Mouse (Mus musculus): ENCODE measurements around the gene Olfm3. TPM values are rescaled to one million over a fixed set of nuclear protein-coding genes. Genes with fewer than 3 reads are reported as not detected.

Gene Olfm3
- polyA plus RNA-seq, 1 experiment: not detected

DNA sequence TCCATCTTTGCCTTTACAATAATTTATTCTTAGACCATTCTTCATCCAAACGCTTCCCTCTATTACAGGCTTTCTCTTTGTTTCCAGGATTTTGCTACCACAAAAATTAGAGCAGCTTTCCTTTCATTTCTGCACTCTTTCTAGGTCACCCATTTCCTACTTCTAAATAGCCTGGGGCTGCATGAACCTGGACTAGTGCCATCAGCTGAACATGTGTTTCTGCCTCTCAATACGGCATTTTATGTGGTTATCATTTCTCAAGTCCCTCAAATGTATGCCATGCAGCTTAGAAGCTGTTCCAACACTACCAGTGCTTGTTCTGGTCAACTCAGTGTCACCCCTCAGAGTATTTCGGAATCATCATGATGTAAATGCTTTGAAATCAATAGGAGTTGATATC lies 191.6 kb downstream of the Olfm3 start:
- no peak overlapping the region for H3K27ac ChIP-seq (ENCODE audit: insufficient read depth, low read depth, low read length)
- H3K4me3 ChIP-seq (ENCODE audit: insufficient read depth, low read depth, low read length): no peak overlapping the region
- no peak for TF ChIP-seq CTCF (IDR thresholded peaks at IDR 0.05; ENCODE audit: insufficient read depth, low read depth, low read length)
- no peak for TF ChIP-seq POLR2A (IDR thresholded peaks at IDR 0.05; ENCODE audit: insufficient read depth, low read depth, low read length)
- 53% methylated on average over 3 of the region's 3 CpGs for WGBS
- no peaks in the 10 kb centered on the region for H3K4me1 ChIP-seq (ENCODE audit: control insufficient read depth, insufficient read depth, low read length)

DNA sequence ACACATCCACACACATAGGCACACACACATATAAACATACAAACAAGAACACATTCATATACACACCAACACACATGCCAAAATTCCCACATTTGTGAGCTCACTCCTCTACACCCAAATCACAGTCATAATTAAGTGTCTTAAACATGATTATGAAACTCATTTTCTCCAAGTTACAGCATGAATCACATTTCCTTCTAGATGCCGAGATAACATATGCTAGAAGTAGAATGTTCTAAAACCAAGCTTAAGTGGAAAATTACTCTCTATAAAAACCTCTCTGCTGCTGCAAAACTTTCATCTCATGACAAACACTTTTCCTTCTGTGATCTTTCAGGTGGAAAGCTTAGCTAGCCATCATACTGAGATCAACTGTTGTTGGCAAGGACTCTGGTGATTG lies 195.7 kb downstream of the Olfm3 start:
- H3K4me1 ChIP-seq (ENCODE audit: control insufficient read depth, insufficient read depth, low read length): no peaks in the 10 kb centered on the region
- 82% methylated on average over 1 of the region's 1 CpGs for WGBS
- no peak overlapping the region for H3K27ac ChIP-seq (ENCODE audit: insufficient read depth, low read depth, low read length)
- no peak overlapping the region for H3K4me3 ChIP-seq (ENCODE audit: insufficient read depth, low read depth, low read length)
- TF ChIP-seq CTCF (IDR thresholded peaks at IDR 0.05; ENCODE audit: insufficient read depth, low read depth, low read length) (no peak), POLR2A (IDR thresholded peaks at IDR 0.05; ENCODE audit: insufficient read depth, low read depth, low read length) (no peak)

DNA sequence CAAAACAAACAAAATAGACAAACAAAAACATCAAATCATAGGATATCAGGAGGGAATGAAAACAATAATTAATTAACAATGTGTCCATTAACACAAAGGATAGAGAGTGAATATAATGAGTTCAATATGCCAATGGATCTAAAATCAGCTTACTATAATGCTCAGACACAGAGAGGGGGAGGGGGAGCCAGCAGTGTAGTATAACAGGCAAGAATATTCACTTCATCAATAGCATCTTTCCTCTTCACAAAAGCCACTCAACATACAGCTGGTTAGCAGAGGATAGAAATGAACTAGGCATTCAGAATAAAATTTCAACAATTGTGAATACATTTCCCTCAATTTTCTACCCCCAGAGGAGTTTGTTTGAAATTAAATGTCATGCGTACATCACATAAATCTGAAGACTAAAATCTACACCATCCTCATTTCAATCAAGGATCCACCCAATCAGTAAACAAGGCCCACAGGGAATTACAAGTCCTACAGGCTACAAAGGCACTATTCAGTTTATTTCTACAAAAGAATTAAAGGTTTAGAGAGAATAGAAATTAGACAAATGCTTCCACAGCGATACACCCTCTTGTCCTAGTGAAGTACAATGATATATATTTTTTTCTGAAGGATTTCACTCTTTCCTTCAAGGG lies 200.4 kb downstream of the Olfm3 start:
- no peak for TF ChIP-seq POLR2A (IDR thresholded peaks at IDR 0.05; ENCODE audit: insufficient read depth, low read depth, low read length)
- no peak for TF ChIP-seq CTCF (IDR thresholded peaks at IDR 0.05; ENCODE audit: insufficient read depth, low read depth, low read length)
- H3K4me1 ChIP-seq (ENCODE audit: control insufficient read depth, insufficient read depth, low read length): no peaks in the 10 kb centered on the region
- H3K4me3 ChIP-seq (ENCODE audit: insufficient read depth, low read depth, low read length): no peak overlapping the region
- H3K27ac ChIP-seq (ENCODE audit: insufficient read depth, low read depth, low read length): no peak overlapping the region
- WGBS: 75% methylated on average over 2 of the region's 2 CpGs

DNA sequence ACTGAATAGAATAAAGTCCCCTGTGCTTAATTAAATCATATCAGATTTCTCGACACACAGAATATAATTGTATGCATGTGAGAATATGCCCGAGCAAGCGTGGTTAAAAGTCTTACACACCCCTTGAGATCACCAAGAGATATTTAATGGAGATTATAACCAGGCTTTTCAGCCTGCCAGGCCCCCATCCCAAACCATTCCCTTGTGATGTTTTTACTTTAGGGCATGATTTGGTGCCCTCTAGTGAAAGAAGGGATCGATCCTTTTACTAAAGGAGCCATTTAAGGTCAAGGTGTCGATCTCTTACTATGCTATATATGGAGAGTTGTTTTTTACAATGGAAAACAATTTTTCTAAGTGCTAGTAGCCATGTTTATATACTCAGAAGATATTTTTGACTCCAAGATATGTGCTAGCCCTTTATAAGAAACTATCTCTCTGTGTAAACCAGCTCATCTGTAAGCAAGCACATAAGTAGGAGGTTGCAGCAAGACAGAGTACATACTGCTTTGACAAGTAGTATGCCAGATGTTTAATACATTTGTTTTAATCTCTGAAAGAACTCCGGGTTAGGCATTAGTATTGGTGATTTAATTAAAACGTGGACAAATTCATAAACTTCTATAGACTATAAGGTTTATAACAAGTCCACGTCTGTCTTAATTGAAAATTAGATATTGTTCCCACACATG lies 201.1 kb downstream of the Olfm3 start:
- Histone ChIP-seq H3K27ac (ENCODE audit: insufficient read depth, low read depth, low read length) (no peak overlapping the region), H3K4me3 (ENCODE audit: insufficient read depth, low read depth, low read length) (no peak overlapping the region), H3K4me1 (ENCODE audit: control insufficient read depth, insufficient read depth, low read length) (no peaks in the 10 kb centered on the region)
- TF ChIP-seq POLR2A (IDR thresholded peaks at IDR 0.05; ENCODE audit: insufficient read depth, low read depth, low read length) (no peak), CTCF (IDR thresholded peaks at IDR 0.05; ENCODE audit: insufficient read depth, low read depth, low read length) (no peak)
- WGBS: 50% methylated on average over 8 of the region's 8 CpGs

DNA sequence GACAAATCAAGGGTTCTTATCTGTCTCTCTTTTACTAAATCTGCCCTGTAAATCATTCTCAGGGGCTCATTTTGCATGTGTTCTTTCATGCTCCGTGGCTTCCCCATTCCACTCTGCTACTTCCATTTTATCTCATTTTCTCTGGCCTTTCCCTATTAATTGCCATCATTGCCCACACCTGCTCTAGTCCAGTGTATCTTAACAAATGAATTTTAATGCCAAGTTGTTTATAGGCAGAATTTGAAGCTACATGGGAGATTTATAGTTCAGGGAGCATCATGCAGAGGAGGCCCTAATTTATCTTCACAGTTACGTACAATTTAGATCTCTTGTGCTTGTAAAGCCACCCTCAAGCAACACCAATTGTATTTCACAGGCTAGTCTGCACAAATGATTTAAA lies 241.8 kb downstream of the Olfm3 start:
- 81% methylated on average over 2 of the region's 2 CpGs for WGBS
- no peak for TF ChIP-seq POLR2A (IDR thresholded peaks at IDR 0.05; ENCODE audit: insufficient read depth, low read depth, low read length)
- no peak for TF ChIP-seq CTCF (IDR thresholded peaks at IDR 0.05; ENCODE audit: insufficient read depth, low read depth, low read length)
- no peaks in the 10 kb centered on the region for H3K4me1 ChIP-seq (ENCODE audit: control insufficient read depth, insufficient read depth, low read length)

DNA sequence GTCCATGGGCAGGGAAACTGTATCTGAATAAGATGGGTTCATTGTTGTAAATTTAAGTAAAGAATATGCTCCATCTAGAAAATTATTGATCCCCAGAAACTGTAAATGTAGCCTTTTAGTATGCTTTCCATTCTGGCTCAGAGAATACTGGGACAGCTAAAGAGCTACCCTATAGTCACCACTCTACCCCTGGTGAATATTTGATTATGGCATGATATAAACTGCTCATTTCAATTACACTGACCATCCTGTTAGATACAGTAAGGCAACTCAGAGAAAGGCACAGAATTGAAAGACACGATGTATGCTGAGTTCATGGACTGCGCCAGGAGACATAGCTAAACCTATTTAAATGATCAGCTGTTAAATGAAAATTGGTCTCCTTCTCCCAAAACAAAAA lies 242.4 kb downstream of the Olfm3 start:
- no peak for TF ChIP-seq CTCF (IDR thresholded peaks at IDR 0.05; ENCODE audit: insufficient read depth, low read depth, low read length)
- no peak for TF ChIP-seq POLR2A (IDR thresholded peaks at IDR 0.05; ENCODE audit: insufficient read depth, low read depth, low read length)
- Histone ChIP-seq H3K4me3 (ENCODE audit: insufficient read depth, low read depth, low read length) (no peak overlapping the region), H3K27ac (ENCODE audit: insufficient read depth, low read depth, low read length) (no peak overlapping the region), H3K4me1 (ENCODE audit: control insufficient read depth, insufficient read depth, low read length) (no peaks in the 10 kb centered on the region)
- 96% methylated on average over 2 of the region's 2 CpGs for WGBS

More for the DNA sequence above, 241.8 kb downstream of the Olfm3 start:
- Histone ChIP-seq H3K27ac (ENCODE audit: insufficient read depth, low read depth, low read length) (no peak overlapping the region), H3K4me3 (ENCODE audit: insufficient read depth, low read depth, low read length) (no peak overlapping the region)

DNA sequence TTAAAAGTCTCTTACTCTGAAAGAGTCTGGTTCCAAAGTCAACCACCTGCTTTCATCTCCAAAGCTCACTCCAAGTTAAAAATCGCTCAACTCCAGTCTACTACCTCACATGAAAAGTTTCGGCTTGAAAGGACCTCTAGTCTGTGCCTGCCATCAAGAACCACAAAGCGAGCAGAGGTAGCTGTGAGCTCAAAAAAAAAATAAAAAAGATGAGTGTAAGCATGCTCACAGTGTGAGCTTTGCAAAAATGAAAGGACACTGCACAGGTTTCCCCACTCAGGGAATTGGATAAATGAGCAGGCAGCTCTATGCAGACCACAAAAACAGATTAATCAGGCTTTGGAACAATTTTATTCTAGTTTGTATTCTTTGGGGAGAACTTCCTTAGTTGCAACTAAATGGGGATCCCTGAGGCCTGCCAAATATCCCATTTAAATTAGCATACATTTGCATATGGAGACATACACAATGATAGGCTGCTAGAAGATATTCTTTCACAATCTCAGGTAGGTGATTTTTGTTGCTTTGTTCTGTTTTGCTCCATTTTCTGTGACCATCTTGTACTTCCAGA lies 255.1 kb downstream of the Olfm3 start:
- no peak overlapping the region for H3K4me3 ChIP-seq (ENCODE audit: insufficient read depth, low read depth, low read length)
- H3K4me1 ChIP-seq (ENCODE audit: control insufficient read depth, insufficient read depth, low read length): no peaks in the 10 kb centered on the region
- no peak overlapping the region for H3K27ac ChIP-seq (ENCODE audit: insufficient read depth, low read depth, low read length)
- no peak for TF ChIP-seq POLR2A (IDR thresholded peaks at IDR 0.05; ENCODE audit: insufficient read depth, low read depth, low read length)
- TF ChIP-seq CTCF (IDR thresholded peaks at IDR 0.05; ENCODE audit: insufficient read depth, low read depth, low read length): no peak
- WGBS: 78% methylated on average over 3 of the region's 3 CpGs

DNA sequence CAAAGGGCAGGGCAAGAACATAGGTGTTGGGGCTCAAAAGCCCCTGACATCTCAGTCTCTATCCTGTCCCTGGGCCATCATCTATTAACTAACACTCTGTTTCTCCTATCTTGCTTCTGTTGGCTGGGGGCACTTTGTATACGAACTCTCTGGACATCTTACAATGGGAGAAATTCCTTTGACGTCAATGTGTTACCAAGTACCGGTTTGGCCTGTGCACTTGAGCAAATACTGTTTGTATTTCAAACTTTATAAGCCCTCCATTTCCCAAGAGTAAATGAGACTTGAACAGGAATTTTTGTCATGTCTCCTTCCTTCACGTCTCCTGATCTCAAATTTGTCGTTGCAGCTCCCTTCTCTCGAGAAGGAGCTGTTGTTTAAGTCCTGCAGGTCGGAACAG lies 270.7 kb downstream of the Olfm3 start:
- Histone ChIP-seq H3K4me1 (ENCODE audit: control insufficient read depth, insufficient read depth, low read length) (no peaks in the 10 kb centered on the region), H3K27ac (ENCODE audit: insufficient read depth, low read depth, low read length) (no peak overlapping the region), H3K4me3 (ENCODE audit: insufficient read depth, low read depth, low read length) (no peak overlapping the region)
- TF ChIP-seq CTCF (IDR thresholded peaks at IDR 0.05; ENCODE audit: insufficient read depth, low read depth, low read length) (no peak), POLR2A (IDR thresholded peaks at IDR 0.05; ENCODE audit: insufficient read depth, low read depth, low read length) (no peak)
- 86% methylated on average over 7 of the region's 7 CpGs for WGBS

Measured in olfactory bulb, adult 2 months (tissue).